Comparison of ENCODE assay signal across 9 mouse cellular contexts in genomic region chr10:80281304-80281703, GRCm38 (mm10). TPM values are rescaled to one million over a fixed set of nuclear protein-coding genes. Genes with fewer than 3 reads are reported as not detected.
DNase-seq lines count a peak whose midpoint lies in the region; ATAC-seq lines count a peak whose summit lies in the region.
"Had no signal": no experiment of that assay in that cellular context is flagged by ENCODE, and none has a peak within 500 bp of the region (broad histone marks: within the 10 kb centered on the region; RNA-seq: fewer than 3 reads in every experiment).

No protein-coding gene starts in this region.

- H3K4me3 ChIP-seq in midbrain, embryonic 14.5 days (replicated peaks; ENCODE audit: low read depth, low read length): no peak overlapping the region
- H3K4me3 ChIP-seq: limb, embryonic 12.5 days; myocyte had no signal

- H3K27ac ChIP-seq in midbrain, embryonic 14.5 days (replicated peaks; ENCODE audit: low read depth, low read length): no peak overlapping the region
- H3K27ac ChIP-seq: limb, embryonic 12.5 days had no signal

- peak; percentile 52 for DNase-seq in Muller cell, postnatal 12 days (ENCODE audit: inconsistent ontology term)
- peak; percentile 66 for DNase-seq in adipocyte (ENCODE audit: low spot score)
- DNase-seq in heart, postnatal 4 days: peak; percentile 63
- peak; percentile 86 to 96 for DNase-seq in kidney, postnatal 25 days
- DNase-seq in right cerebral cortex, postnatal 4 days: no peak
- no peak for DNase-seq in midbrain, embryonic 14.5 days
- DNase-seq in urinary bladder, postnatal 25 days (ENCODE audit: low spot score): no peak

- no peaks in the 10 kb centered on the region for H3K9me3 ChIP-seq in midbrain, embryonic 14.5 days (ENCODE audit: control insufficient read depth, low read length)
- H3K9me3 ChIP-seq: limb, embryonic 12.5 days had no signal

- no peaks in the 10 kb centered on the region for H3K4me1 ChIP-seq in midbrain, embryonic 14.5 days (ENCODE audit: control insufficient read depth, insufficient read depth, low read length)
- H3K4me1 ChIP-seq: limb, embryonic 12.5 days had no signal

- no peak overlapping the region for H3K4me2 ChIP-seq in midbrain, embryonic 14.5 days (ENCODE audit: low read length)
- H3K4me2 ChIP-seq: limb, embryonic 12.5 days had no signal

- no peak overlapping the region; the same call in 1 of the 2 replicates for H3K9ac ChIP-seq in midbrain, embryonic 14.5 days (replicated peaks; ENCODE audit: low read length)
- H3K9ac ChIP-seq: limb, embryonic 12.5 days had no signal

- no peak for ATAC-seq in midbrain, embryonic 14.5 days (ENCODE audit: low FRiP score, low TSS enrichment)

- peaks cover 96% of the 10 kb centered on the region for H3K36me3 ChIP-seq in midbrain, embryonic 14.5 days (ENCODE audit: control insufficient read depth, insufficient read depth, low read length)

- no peaks in the 10 kb centered on the region for H3K27me3 ChIP-seq in midbrain, embryonic 14.5 days (ENCODE audit: control insufficient read depth, insufficient read depth, low read length)
- H3K27me3 ChIP-seq: limb, embryonic 12.5 days had no signal

- whole genome bisulfite sequencing in midbrain, embryonic 14.5 days: 80% methylated on average over 7 of the region's 7 CpGs

RNA-seq across cellular contexts. Expression of gene Rps15, which starts 10.9 kb away (rescaled TPM):
- 1,000 to 10,000 TPM in 1 of 2 experiments, 100 to 1,000 TPM in 1; 949 to 1,003 TPM for total RNA-seq in heart, postnatal 4 days (2021)
- 622 and 707 TPM in 2 replicates for polyA plus RNA-seq in midbrain, embryonic 14.5 days (2014; fragmentation: Nextera tagmentation; extraction: Ambion mirVana)

RNA-seq across cellular contexts. Expression of gene Apc2, which starts 14.5 kb away (rescaled TPM):
- total RNA-seq in heart, postnatal 4 days (2021): 1 to 10 TPM; 6.0 to 6.2 TPM
- polyA plus RNA-seq in midbrain, embryonic 14.5 days (2014; fragmentation: Nextera tagmentation; extraction: Ambion mirVana): 241 and 259 TPM in 2 replicates

RNA-seq across cellular contexts. Expression of gene Dazap1, which starts 20.0 kb away (rescaled TPM):
- 100 to 1,000 TPM; 131 to 140 TPM for total RNA-seq in heart, postnatal 4 days (2021)
- 42.5 and 49.3 TPM in 2 replicates for polyA plus RNA-seq in midbrain, embryonic 14.5 days (2014; fragmentation: Nextera tagmentation; extraction: Ambion mirVana)

RNA-seq across cellular contexts. Expression of gene Gamt, which starts 20.5 kb away (rescaled TPM):
- 10 to 100 TPM; 18.5 to 23.4 TPM for total RNA-seq in heart, postnatal 4 days (2021)
- 15.1 and 16.7 TPM in 2 replicates for polyA plus RNA-seq in midbrain, embryonic 14.5 days (2014; fragmentation: Nextera tagmentation; extraction: Ambion mirVana)

RNA-seq across cellular contexts. Expression of gene Ndufs7, which starts 32.4 kb away (rescaled TPM):
- 100 to 1,000 TPM; 480 to 520 TPM for total RNA-seq in heart, postnatal 4 days (2021)
- polyA plus RNA-seq in midbrain, embryonic 14.5 days (2014; fragmentation: Nextera tagmentation; extraction: Ambion mirVana): 274 and 323 TPM in 2 replicates

Comparison
In these comparisons a context has a peak if more than half of its experiments do, and no peak if none do; other contexts are left out.
1. DNase-seq: peak in Muller cell, postnatal 12 days (single experiment), adipocyte (single experiment), heart, postnatal 4 days (single experiment) and kidney, postnatal 25 days (2 of 2); none in right cerebral cortex, postnatal 4 days (single experiment), midbrain, embryonic 14.5 days (single experiment) and urinary bladder, postnatal 25 days (single experiment).